In genomic region chr17:70780726-70781689, GRCm38 (mm10) we compare ENCODE assay signal across 9 mouse cellular contexts.
DNase-seq lines count a peak whose midpoint lies in the region; ATAC-seq lines count a peak whose summit lies in the region.
"Had no signal": no experiment of that assay in that cellular context is flagged by ENCODE, and none has a peak within 500 bp of the region (broad histone marks: within the 10 kb centered on the region; RNA-seq: fewer than 3 reads in every experiment).

No protein-coding gene starts in this region.

- H3K9ac ChIP-seq in embryonic facial prominence, embryonic 15.5 days: no peak overlapping the region
- no peak overlapping the region for H3K9ac ChIP-seq in kidney, embryonic 14.5 days (ENCODE audit: low read depth, low read length)
- H3K9ac ChIP-seq in neural tube, embryonic 12.5 days: no peak overlapping the region

- peak; percentile 80; the same call in 1 of the 2 replicates for ATAC-seq in embryonic facial prominence, embryonic 15.5 days (ENCODE audit: insufficient number of reproducible peaks, low FRiP score, low TSS enrichment, low read depth)
- peak; percentile 93 for ATAC-seq in kidney, embryonic 14.5 days (ENCODE audit: low FRiP score, low TSS enrichment)
- ATAC-seq in neural tube, embryonic 12.5 days (ENCODE audit: low FRiP score, low read depth): peak; percentile 65; the same call in 1 of the 2 replicates

- WGBS in heart, embryonic 10.5 days: 34% methylated on average over 18 of the region's 18 CpGs
- WGBS in embryonic facial prominence, embryonic 15.5 days: 32% methylated on average over 18 of the region's 18 CpGs
- WGBS in kidney, embryonic 14.5 days: 33% methylated on average over 17 of the region's 18 CpGs
- WGBS in neural tube, embryonic 12.5 days: 33% methylated on average over 17 of the region's 18 CpGs

- no peaks in the 10 kb centered on the region for H3K36me3 ChIP-seq in heart, embryonic 10.5 days
- H3K36me3 ChIP-seq in embryonic facial prominence, embryonic 15.5 days: no peaks in the 10 kb centered on the region
- H3K36me3 ChIP-seq in kidney, embryonic 14.5 days (ENCODE audit: control insufficient read depth, insufficient read depth, low read length): no peaks in the 10 kb centered on the region
- H3K36me3 ChIP-seq in neural tube, embryonic 12.5 days: no peaks in the 10 kb centered on the region

- no peak for DNase-seq in heart, embryonic 10.5 days (ENCODE audit: low spot score)
- DNase-seq in heart, adult 9 months (ENCODE audit: low spot score in 2 of 2): no peak
- no peak for DNase-seq in thymus, postnatal 14 days
- no peak for DNase-seq in layer of hippocampus, postnatal 10 days (ENCODE audit: low spot score in 2 of 2)
- no peak for DNase-seq in cerebellum, postnatal 25 days

- peak overlapping the region; percentile 56; the same call in 1 of the 2 replicates for H3K27ac ChIP-seq in heart, embryonic 10.5 days
- peak overlapping the region; percentile 68 for H3K27ac ChIP-seq in embryonic facial prominence, embryonic 15.5 days (replicated peaks)
- peak overlapping the region; percentile 86 for H3K27ac ChIP-seq in kidney, embryonic 14.5 days (ENCODE audit: low read depth, low read length)
- H3K27ac ChIP-seq in neural tube, embryonic 12.5 days: no peak overlapping the region

- H3K27me3 ChIP-seq in heart, embryonic 10.5 days (ENCODE audit: insufficient read depth, poor library complexity, severe bottlenecking): no peaks in the 10 kb centered on the region
- no peaks in the 10 kb centered on the region for H3K27me3 ChIP-seq in embryonic facial prominence, embryonic 15.5 days
- no peaks in the 10 kb centered on the region for H3K27me3 ChIP-seq in kidney, embryonic 14.5 days (ENCODE audit: control insufficient read depth, insufficient read depth, low read length)
- H3K27me3 ChIP-seq in neural tube, embryonic 12.5 days (replicated peaks): no peaks in the 10 kb centered on the region

- H3K4me1 ChIP-seq in heart, embryonic 10.5 days: peaks cover 20% of the 10 kb centered on the region
- peaks cover 13% of the 10 kb centered on the region for H3K4me1 ChIP-seq in embryonic facial prominence, embryonic 15.5 days
- peaks cover 28% of the 10 kb centered on the region; the same call in 1 of the 2 replicates for H3K4me1 ChIP-seq in kidney, embryonic 14.5 days (ENCODE audit: control insufficient read depth, insufficient read depth, low read length)
- no peaks in the 10 kb centered on the region; the same call in 1 of the 2 replicates for H3K4me1 ChIP-seq in neural tube, embryonic 12.5 days

- H3K9me3 ChIP-seq in heart, embryonic 10.5 days: no peaks in the 10 kb centered on the region
- no peaks in the 10 kb centered on the region for H3K9me3 ChIP-seq in embryonic facial prominence, embryonic 15.5 days (replicated peaks)
- H3K9me3 ChIP-seq in kidney, embryonic 14.5 days (ENCODE audit: control insufficient read depth, low read length): no peaks in the 10 kb centered on the region
- H3K9me3 ChIP-seq in neural tube, embryonic 12.5 days: no peaks in the 10 kb centered on the region

- no peak overlapping the region for H3K4me2 ChIP-seq in embryonic facial prominence, embryonic 15.5 days (replicated peaks)
- no peak overlapping the region; the same call in 1 of the 2 replicates for H3K4me2 ChIP-seq in kidney, embryonic 14.5 days (replicated peaks; ENCODE audit: low read depth, low read length)
- no peak overlapping the region for H3K4me2 ChIP-seq in neural tube, embryonic 12.5 days (replicated peaks)

- no peak overlapping the region for H3K4me3 ChIP-seq in heart, embryonic 10.5 days
- no peak overlapping the region for H3K4me3 ChIP-seq in embryonic facial prominence, embryonic 15.5 days (replicated peaks)
- H3K4me3 ChIP-seq in kidney, embryonic 14.5 days (ENCODE audit: low read length): no peak overlapping the region
- H3K4me3 ChIP-seq in neural tube, embryonic 12.5 days: no peak overlapping the region
- H3K4me3 ChIP-seq: myocyte had no signal
